Mouse (Mus musculus): ENCODE measurements around the gene Scn10a. TPM values are rescaled to one million over a fixed set of nuclear protein-coding genes. Genes with fewer than 3 reads are reported as not detected.

The Scn10a gene
- under 1 TPM in 1 of 2 experiments, not detected in 1; 0.01 TPM for polyA plus RNA-seq (2012; fragmentation: generic; extraction: Trizol)

GRCm38 (mm10) chr9:119719222-119719621 lies at the start of gene Scn10a:
Gene Scn10a (minus strand): TSS chr9:119719322.

GRCm38 (mm10) chr9:119578636-119579438 lies 140.3 kb downstream of the Scn10a start, which contains the start of gene Scn5a:
Gene Scn5a (minus strand): TSS chr9:119579016.

Other genes with a start within 250 kb of the Scn10a start
- not detected for gene Scn5a, start 140.3 kb downstream of the Scn10a start, polyA plus RNA-seq (2012; fragmentation: generic; extraction: Trizol)
- gene Scn11a, start 106.1 kb upstream of the Scn10a start, polyA plus RNA-seq (2012; fragmentation: generic; extraction: Trizol), result not detected
- gene Wdr48, start 175.6 kb upstream of the Scn10a start, polyA plus RNA-seq (2012; fragmentation: generic; extraction: Trizol), result 10 to 100 TPM in 1 of 2 experiments, 1 to 10 TPM in 1; 1.2 to 18.7 TPM
- gene Gorasp1, start 218.2 kb upstream of the Scn10a start, polyA plus RNA-seq (2012; fragmentation: generic; extraction: Trizol), result 10 to 100 TPM in 1 of 2 experiments, 1 to 10 TPM in 1; 5.6 to 15.7 TPM
- under 1 TPM; 0.01 to 0.07 TPM for gene Ttc21a, start 218.3 kb upstream of the Scn10a start, polyA plus RNA-seq (2012; fragmentation: generic; extraction: Trizol)

All from C3H10T1/2 (cell line).